Mouse (Mus musculus) hindbrain, embryonic 14.5 days (tissue): ENCODE data around the gene Leo1. TPM values are rescaled to one million over a fixed set of nuclear protein-coding genes. Genes with fewer than 3 reads are reported as not detected.

Experiments
- polyA plus RNA-seq: library from polyadenylated mRNA; unstranded; fragments of >200 nt; fragmentation: Nextera tagmentation; extraction: Ambion mirVana; gene quantifications from 2 replicates; pipeline ENCODE4 v1.2.1, GENCODE M21; 2014

Gene Leo1
- polyA plus RNA-seq, 1 experiment from 2014 or later, result 36.9 TPM

Other genes starting within 250 kb of the Leo1 start
- gene Myo5c, start 209.5 kb upstream of the Leo1 start, polyA plus RNA-seq, result 0.34 and 0.54 TPM in 2 replicates
- 89.7 and 94.9 TPM in 2 replicates for gene Gnb5, start 135.2 kb upstream of the Leo1 start, polyA plus RNA-seq
- gene Bcl2l10, start 93.8 kb upstream of the Leo1 start, polyA plus RNA-seq, result not detected in 2 replicates
- 185 and 192 TPM in 2 replicates for gene Mapk6, start 31.5 kb upstream of the Leo1 start, polyA plus RNA-seq
- gene Tmod3, start 118.1 kb downstream of the Leo1 start, polyA plus RNA-seq, result 66.2 and 75.2 TPM in 2 replicates
- 248 and 272 TPM in 2 replicates for gene Tmod2, start 169.8 kb downstream of the Leo1 start, polyA plus RNA-seq
- gene Lysmd2, start 184.2 kb downstream of the Leo1 start, polyA plus RNA-seq, result 38.1 and 41.3 TPM in 2 replicates
- gene Scg3, start 242.5 kb downstream of the Leo1 start, polyA plus RNA-seq, result 116 and 126 TPM in 2 replicates